Mouse (Mus musculus) neutrophil, adult 59 days (primary cell): ENCODE data around the gene Gtsf1. TPM values are rescaled to one million over a fixed set of nuclear protein-coding genes. Genes with fewer than 3 reads are reported as not detected.

Source experiments
- total RNA-seq, 2 experiments: library from RNA; stranded (reverse); gene quantifications; 1 replicate in 1 of 2; 2 replicates in 1 of 2; pipeline ENCODE4 v1.2.4; 2023

The Gtsf1 gene
- total RNA-seq, result 1 to 10 TPM; 1.4 TPM

DNA sequence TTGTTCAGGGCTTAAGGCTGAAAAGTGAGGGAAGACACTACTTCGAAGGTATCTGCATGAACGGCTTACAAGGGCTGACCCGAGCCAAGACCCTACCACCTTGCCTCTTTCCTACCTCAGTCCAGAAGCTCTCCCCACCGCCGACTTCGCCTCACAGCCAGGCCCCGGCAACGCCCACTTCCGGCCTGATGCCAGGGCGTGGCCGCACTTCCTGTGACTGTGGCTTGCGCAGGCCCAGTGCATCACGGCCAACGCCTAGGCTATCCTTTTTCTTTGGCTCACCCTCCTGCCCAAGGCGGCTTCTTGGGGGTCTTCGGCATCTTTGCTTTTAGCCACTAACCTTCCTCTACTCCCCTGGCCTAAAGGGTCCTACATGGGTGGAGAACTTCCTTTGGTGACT lies at the start of gene Gtsf1:
Gtsf1 (minus strand) TSS at position 230 of the 400 bp plus-strand sequence.

DNA sequence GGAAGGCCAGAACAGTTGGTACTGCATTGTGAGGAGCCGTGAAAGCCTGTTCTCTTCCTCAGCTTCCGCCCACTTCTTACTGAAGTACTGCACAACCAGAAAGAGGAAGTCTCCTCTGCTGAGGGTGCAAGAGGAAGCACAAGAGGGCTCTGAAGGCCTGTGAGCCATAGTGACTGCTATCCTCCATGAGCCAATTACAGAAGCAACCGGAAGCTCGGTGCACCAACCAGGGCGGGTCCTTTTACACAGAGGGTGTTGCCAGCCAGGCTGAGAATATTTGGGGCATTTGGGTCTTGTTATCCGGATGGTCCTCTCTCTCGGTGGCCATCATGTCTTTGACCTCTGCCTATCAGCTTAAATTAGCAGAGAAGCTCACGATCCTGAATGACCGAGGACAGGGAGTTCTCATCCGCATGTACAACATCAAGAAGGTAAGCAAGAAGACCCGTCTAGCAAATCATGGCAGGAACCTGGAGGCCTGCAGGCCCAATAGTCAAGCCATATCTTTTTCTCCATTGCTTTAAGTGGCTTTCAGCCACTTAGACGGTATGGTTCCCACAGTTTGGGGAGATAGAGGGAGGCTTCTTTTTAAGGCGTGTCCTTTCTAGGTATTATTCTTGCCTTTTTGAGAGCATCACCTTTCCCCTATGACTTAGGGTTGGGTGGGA lies 23.4 kb upstream of the Gtsf1 start, which contains the start of gene Nckap1l:
Nckap1l (plus strand) TSS at position 244 of the 668 bp plus-strand sequence.

DNA sequence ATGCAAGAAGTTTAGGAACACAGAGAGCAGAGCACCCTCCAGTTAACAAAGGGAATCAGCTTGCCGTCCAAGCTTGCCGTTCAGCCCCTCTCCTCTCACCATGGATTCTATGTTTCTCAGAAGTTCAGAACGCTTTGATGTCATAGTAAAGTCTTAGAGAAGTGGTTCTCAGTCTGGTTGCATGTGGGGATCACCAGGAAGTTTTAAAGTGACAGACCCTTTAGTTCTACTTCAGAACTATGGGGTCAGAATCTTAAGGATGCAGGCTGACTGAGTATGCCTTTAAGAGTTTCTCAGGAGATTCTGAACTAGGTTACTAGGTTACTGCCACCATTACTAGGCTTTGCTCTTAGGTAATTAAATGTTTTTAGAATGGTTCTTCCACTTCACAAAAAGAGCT lies 18.1 kb upstream of the Gtsf1 start, which contains the start of gene Gtsf2:
Gtsf2 (minus strand) TSS at position 101 of the 400 bp plus-strand sequence.

DNA sequence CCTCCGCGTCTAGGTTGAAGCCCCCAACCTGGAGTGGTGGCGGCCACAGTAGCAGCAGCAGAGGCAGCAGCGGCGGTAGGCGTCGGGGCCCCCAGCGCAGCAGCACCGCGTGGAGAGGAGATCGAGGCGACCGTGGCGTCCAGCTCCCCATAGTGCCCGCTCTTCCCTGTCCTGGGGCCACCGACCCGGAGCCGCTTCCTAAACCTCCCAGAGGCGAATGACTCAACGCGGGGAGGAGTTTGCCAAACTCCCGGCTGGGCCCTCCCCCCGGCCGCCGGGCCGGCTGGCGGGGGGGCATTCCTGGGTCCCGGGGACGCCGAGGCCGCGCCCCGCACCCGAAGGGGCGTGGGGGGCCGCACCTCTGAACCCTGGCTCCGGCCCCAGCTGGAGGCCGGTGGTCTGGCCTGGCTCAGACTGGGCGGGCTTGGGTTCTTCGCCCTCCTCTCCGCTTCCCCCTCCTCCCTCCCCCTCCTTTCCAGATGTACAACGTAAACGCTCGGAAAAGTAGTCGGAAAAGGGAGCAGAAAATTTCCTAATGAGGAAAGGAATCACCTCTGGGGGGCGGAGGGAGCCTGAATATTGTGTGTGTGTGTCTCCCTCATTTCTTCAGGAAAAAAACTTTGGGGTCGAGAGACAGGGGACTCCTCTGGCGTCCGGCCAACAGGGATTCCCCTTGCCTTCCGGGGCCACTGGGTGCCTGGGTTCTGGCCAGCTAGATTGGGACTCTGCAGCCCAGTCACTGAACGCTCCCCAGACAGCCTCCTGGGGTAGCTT lies 63.7 kb downstream of the Gtsf1 start, which contains the start of gene Itga5:
Itga5 (minus strand) TSS at position 388 of the 774 bp plus-strand sequence.

Other genes starting within 250 kb of the Gtsf1 start
- gene Cbx5, start 190.7 kb downstream of the Gtsf1 start, total RNA-seq, result 10 to 100 TPM; 38.5 to 38.9 TPM
- gene Hnrnpa1, start 190.0 kb downstream of the Gtsf1 start, total RNA-seq, result 100 to 1,000 TPM; 216 to 267 TPM
- gene Nfe2, start 172.1 kb downstream of the Gtsf1 start, total RNA-seq, result 100 to 1,000 TPM; 245 to 253 TPM
- 100 to 1,000 TPM; 110 to 114 TPM for gene Copz1, start 157.8 kb downstream of the Gtsf1 start, total RNA-seq
- 10 to 100 TPM; 13.3 to 18.7 TPM for gene Gpr84, start 119.9 kb downstream of the Gtsf1 start, total RNA-seq
- 10 to 100 TPM; 28.2 to 34.9 TPM for gene Zfp385a, start 90.4 kb downstream of the Gtsf1 start, total RNA-seq
- 10 to 100 TPM; 16.2 to 27.3 TPM for gene Itga5, start 63.7 kb downstream of the Gtsf1 start, total RNA-seq
- not detected for gene Gtsf2, start 18.0 kb upstream of the Gtsf1 start, total RNA-seq
- 100 to 1,000 TPM; 286 to 298 TPM for gene Nckap1l, start 23.3 kb upstream of the Gtsf1 start, total RNA-seq
- gene Pde1b, start 72.6 kb upstream of the Gtsf1 start, total RNA-seq, result 10 to 100 TPM; 70.0 to 73.0 TPM
- gene Ppp1r1a, start 107.5 kb upstream of the Gtsf1 start, total RNA-seq, result not detected
- not detected for gene Glycam1, start 134.6 kb upstream of the Gtsf1 start, total RNA-seq